Mouse (Mus musculus): ENCODE data around the gene Gm21969. TPM values are rescaled to one million over a fixed set of nuclear protein-coding genes. Genes with fewer than 3 reads are reported as not detected.

Gm21969 gene
- total RNA-seq, 2 experiments from 2014 or later = not detected

- no peak for DNase-seq
Observed at GRCm38 (mm10) chr4:139585713-139586112, 17.3 kb upstream of the Gm21969 start.

DNA sequence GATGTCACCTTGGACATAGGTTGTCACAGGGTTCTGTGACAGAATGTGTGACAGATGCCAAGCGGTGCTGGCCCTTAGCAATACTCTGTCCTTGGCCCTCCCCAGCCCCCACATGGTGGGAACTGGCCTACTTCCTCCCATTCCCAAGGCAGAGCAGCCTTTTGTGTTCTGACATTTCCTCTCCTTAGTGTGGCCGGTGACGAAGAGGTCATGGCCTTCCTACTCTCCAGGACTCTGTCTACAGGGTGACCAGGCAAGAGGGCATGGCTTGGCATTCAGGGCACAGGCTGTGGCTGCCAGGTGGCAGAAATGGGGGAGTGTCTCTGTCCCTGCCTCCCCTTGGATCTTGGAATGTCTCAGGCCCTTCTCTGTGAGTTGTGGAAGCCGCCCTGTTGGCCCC, 15.6 kb upstream of the Gm21969 start:
- DNase-seq = no peak

DNA sequence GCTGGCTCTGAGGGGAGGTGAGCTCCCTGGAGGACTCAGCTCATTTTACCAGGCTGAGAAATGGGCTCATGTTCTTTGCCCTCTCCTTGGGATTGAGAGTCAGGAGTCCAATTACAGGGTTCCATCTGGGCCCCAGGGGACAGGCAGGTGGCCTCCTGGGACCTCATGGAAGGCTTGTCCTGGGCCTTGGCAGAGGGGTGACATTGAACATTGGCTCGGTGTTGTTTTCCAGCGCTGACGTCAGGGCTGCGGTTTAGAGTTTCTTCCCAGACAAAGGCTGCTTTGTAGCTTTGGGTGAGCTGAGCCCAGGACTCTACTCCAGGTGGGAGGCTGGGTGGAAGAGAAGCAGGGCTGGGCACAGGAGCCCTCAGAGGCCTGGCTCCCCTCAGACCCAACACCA, 15.2 kb upstream of the Gm21969 start:
- no peak for DNase-seq

- DNase-seq = no peak
Observed at GRCm38 (mm10) chr4:139589351-139590027, 13.5 kb upstream of the Gm21969 start.

- DNase-seq = no peak
Observed at GRCm38 (mm10) chr4:139590446-139590845, 12.5 kb upstream of the Gm21969 start.

DNA sequence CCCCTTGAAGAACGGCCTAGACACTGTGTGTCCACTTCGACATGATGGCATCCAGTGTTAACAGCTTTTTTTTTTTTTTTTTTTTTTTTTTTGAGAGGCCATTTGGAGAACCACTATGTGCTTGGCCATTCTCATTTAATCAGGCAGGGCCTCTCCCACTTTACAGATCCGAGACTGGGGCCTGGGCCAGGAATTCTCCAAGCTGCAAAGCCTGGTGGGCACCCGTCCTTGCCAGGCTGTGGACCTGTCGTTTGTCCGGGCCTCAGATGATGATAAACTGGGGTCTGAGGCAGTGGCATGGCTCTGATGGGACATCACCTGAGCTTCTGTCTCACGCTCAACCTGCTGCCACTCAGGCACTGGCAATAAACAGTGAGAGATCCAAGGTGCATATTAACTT, 10.1 kb upstream of the Gm21969 start:
- DNase-seq = no peak

- no peak for DNase-seq
Observed at GRCm38 (mm10) chr4:139593383-139593782, 9.6 kb upstream of the Gm21969 start.

- no peak for DNase-seq
Observed at GRCm38 (mm10) chr4:139594062-139594461, 8.9 kb upstream of the Gm21969 start.

GRCm38 (mm10) chr4:139596715-139597114, 6.3 kb upstream of the Gm21969 start:
- no peak for DNase-seq

DNA sequence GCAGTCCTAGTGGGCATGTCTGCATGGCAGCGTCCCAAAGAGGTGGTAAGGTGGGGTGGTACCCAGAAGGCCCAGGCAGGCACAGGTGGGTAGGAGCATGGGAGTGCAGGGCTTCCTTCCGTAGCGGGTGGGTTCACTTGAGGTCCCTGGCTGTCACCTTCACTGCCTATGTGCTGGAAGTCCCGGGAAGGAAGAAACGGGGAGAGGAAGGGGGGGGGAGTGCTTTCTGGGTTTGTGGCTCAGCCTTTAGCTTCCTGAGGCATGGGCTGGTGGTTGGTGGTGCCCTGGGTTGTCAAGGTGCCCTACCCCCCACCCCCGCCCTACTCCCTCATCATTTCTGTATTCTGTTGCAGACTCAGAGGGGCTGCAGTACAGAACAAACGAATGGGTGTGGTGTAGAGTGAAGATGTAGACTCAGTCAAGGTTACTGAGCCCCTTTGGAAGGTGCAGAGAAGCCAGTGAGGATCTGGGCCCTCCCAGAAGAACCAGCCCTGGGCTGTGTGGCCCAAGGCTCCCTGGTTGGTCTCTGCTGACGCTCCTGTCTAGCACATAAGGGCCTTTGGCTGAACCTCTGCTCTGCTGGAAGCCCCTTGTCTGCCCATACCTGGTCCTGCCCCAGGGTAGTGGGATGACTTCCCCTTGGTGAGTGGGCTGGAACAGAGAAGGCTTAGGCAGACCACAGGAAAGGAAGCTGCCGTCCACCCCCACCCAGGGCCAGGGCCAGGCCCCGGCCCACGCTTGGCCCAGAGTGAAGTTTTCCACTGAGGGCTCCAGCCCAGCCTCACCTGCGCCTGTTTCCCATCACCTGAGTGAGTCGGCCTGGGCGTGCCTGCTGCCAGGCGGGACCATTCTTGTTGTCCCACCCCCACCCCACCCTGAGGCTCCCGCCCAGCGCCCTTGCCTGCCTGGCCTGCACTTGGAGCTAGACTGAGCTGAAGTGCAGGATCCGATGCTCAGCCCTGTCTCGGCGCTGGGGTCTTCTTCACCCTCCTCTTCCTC, 5.4 kb upstream of the Gm21969 start:
- DNase-seq = no peak

DNA sequence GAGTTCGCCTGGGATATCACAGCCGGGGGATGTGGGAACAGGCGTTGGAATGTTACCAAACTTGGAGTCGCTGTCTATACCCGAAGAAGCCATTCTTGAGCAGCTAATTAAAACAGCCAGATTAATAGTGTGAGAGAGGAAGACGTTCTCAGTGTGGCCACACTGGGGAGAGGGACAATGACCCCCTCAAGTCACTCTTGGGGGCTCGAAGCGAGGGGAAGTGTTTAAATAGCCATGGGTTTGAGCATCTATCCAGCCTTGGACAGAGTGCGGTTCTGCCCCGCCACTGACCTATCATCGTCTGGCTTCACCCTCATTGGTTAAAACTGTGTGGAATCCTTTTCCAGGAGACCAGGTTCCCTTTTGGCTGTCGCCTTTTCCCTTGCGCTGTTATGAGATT, 4.6 kb upstream of the Gm21969 start:
- DNase-seq = no peak

DNA sequence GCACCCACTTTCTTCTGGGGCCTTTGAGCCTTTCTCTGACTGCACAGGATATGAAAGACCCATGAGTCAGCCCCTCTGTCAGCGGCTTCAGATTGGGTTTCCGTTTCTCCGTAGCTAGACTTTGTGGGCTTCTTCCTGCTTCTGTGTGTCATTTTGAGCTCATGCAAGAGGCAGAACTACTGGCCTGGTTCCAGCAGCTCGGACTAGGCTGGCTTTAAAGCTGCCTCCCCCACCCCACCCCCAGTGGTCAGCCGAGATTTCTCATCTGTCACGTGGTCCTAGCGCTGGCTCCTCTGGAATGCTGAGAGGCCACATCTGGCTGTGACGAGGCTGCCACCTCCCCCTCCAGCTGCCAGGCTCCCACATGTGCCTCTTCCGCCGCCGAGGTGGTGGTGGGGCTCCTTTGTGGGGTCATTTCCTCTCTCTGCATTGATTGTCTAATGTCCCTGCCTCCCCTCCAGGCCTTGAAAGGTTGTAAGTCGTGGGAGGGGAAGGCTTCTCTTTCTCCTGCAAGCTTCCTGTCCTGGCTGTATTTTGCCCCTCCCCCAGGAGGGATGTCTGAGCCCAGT, 4.0 kb upstream of the Gm21969 start:
- peak; percentile 90 for DNase-seq

GRCm38 (mm10) chr4:139601519-139602356, 1.2 kb upstream of the Gm21969 start:
- no peak for DNase-seq

- no peak for DNase-seq
Observed at GRCm38 (mm10) chr4:139605216-139605615, 2.2 kb downstream of the Gm21969 start.

GRCm38 (mm10) chr4:139606732-139607131, 3.7 kb downstream of the Gm21969 start:
- no peak for DNase-seq

DNA sequence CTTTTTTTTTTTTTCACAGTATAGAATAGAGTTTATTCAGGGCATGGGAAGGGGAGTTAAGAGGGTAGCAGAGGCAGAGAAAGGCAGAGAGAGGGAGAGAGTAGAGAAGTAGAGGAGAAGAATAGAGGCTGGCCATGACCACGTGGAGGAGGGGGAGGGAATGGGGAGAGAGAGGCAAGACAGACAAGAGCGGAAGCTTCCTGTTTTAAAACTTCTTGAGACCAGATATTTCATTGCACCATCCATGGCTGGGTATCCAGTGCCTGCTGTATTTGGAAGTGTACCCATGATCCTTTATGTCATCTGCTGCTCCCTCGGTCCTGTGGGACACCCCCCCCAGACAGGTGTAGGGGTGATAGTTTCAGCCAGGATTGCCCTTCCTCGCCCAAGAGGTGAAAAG, 6.0 kb downstream of the Gm21969 start:
- no peak for DNase-seq

GRCm38 (mm10) chr4:139610954-139611353, 8.0 kb downstream of the Gm21969 start:
- DNase-seq = no peak

- peak; percentile 86 for DNase-seq
Observed at GRCm38 (mm10) chr4:139611542-139611953, 8.6 kb downstream of the Gm21969 start.

GRCm38 (mm10) chr4:139614524-139615260, 11.7 kb downstream of the Gm21969 start:
- no peak for DNase-seq

DNA sequence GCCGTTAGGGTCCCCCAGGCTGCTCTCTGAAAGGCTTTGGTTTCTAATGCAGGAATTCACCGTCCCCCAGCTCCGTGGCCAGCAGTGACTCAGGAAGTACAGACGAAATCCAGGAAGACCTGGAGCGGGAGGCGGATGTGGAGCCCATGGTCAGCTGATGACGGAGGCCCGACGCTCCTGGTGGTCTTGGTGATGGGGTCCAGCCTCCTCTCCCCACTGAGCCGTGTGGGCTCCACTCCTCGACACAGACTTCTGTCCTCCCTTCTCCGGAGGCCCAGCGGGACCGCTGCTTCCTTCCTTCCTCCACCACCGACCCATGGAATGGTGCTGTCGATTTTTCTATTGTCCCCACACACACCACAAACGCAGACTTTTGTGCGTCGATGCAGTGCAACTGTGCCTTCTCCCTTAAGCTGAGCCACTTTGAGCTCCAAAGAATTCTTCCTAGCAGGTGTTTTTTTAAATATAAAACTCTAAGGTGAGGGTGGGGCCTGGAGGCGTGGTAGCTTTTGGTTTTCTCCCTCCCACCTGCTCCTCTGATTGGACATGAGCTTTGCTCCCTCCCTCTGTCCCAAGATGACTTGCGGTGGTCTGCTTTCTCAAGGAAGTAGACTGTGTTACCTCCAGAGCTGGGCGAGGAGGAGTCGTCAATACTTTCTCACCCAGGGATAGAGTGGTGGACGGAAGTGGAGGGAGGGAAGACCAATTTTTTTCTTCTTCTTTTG, 13.5 kb downstream of the Gm21969 start:
- DNase-seq = no peak

- no peak for DNase-seq
Observed at GRCm38 (mm10) chr4:139617001-139617364, 14.0 kb downstream of the Gm21969 start.

All from gastrocnemius, postnatal 10 days (tissue).